Mouse (Mus musculus): ENCODE measurements around the gene Tmem192. TPM values are rescaled to one million over a fixed set of nuclear protein-coding genes. Genes with fewer than 3 reads are reported as not detected.
A peak's percentile ranks its signal among the peaks of the same experiment; 100 is the strongest.

Gene Tmem192
- polyA plus RNA-seq, 1 experiment from 2014 or later = 44.1 TPM

- H3K9ac ChIP-seq (ENCODE audit: low read length) = no peak overlapping the region
- H3K4me2 ChIP-seq (ENCODE audit: low read length) = no peak overlapping the region
- DNase-seq (ENCODE audit: low spot score) (no peak), ATAC-seq (replicated peaks; ENCODE audit: low FRiP score, low TSS enrichment, low read depth) (no peak)
- 81% methylated on average over 7 of the region's 7 CpGs for WGBS
- H3K27ac ChIP-seq (ENCODE audit: low read depth) = no peak overlapping the region
- no peaks in the 10 kb centered on the region for H3K9me3 ChIP-seq (ENCODE audit: control insufficient read depth, low read length)
- peaks cover 3% of the 10 kb centered on the region; the same call in 1 of the 2 replicates for H3K4me1 ChIP-seq (replicated peaks; ENCODE audit: control insufficient read depth, insufficient read depth, low read length)
- no peaks in the 10 kb centered on the region for H3K36me3 ChIP-seq (ENCODE audit: control insufficient read depth, insufficient read depth, low read length)
- H3K27me3 ChIP-seq (replicated peaks; ENCODE audit: control insufficient read depth, insufficient read depth, low read length) = 0 out of 2 replicates have a peak, but pooled peaks cover 7% of the 10 kb centered on the region
- no peak overlapping the region for H3K4me3 ChIP-seq (ENCODE audit: low read depth, low read length)
Measured at GRCm38 (mm10) chr8:64945606-64946005, 1.4 kb upstream of the Tmem192 start.

- no peak overlapping the region for H3K9ac ChIP-seq (ENCODE audit: low read length)
- no peaks in the 10 kb centered on the region for H3K9me3 ChIP-seq (ENCODE audit: control insufficient read depth, low read length)
- 0 out of 2 replicates have a peak, but pooled peaks cover 7% of the 10 kb centered on the region for H3K27me3 ChIP-seq (replicated peaks; ENCODE audit: control insufficient read depth, insufficient read depth, low read length)
- H3K36me3 ChIP-seq (ENCODE audit: control insufficient read depth, insufficient read depth, low read length) = no peaks in the 10 kb centered on the region
- DNase-seq (ENCODE audit: low spot score) (no peak), ATAC-seq (replicated peaks; ENCODE audit: low FRiP score, low TSS enrichment, low read depth) (no peak)
- WGBS = 52% methylated on average over 8 of the region's 8 CpGs
- H3K4me2 ChIP-seq (ENCODE audit: low read length) = peak overlapping the region; percentile 50
- no peak overlapping the region for H3K27ac ChIP-seq (ENCODE audit: low read depth)
- peaks cover 3% of the 10 kb centered on the region; the same call in 1 of the 2 replicates for H3K4me1 ChIP-seq (replicated peaks; ENCODE audit: control insufficient read depth, insufficient read depth, low read length)
- H3K4me3 ChIP-seq (ENCODE audit: low read depth, low read length) = peak overlapping the region; percentile 71
Measured at GRCm38 (mm10) chr8:64946441-64946819, 555 bp upstream of the Tmem192 start.

GRCm38 (mm10) chr8:64947698-64948034 is 681 bp downstream of the Tmem192 start:
- Histone ChIP-seq H3K9me3 (ENCODE audit: control insufficient read depth, low read length) (no peaks in the 10 kb centered on the region), H3K36me3 (ENCODE audit: control insufficient read depth, insufficient read depth, low read length) (no peaks in the 10 kb centered on the region), H3K27ac (ENCODE audit: low read depth) (peak overlapping the region; percentile 72; the same call in 1 of the 2 replicates), H3K4me1 (replicated peaks; ENCODE audit: control insufficient read depth, insufficient read depth, low read length) (peaks cover 3% of the 10 kb centered on the region; the same call in 1 of the 2 replicates), H3K4me3 (ENCODE audit: low read depth, low read length) (peak overlapping the region; percentile 71), H3K27me3 (replicated peaks; ENCODE audit: control insufficient read depth, insufficient read depth, low read length) (0 out of 2 replicates have a peak, but pooled peaks cover 7% of the 10 kb centered on the region), H3K4me2 (ENCODE audit: low read length) (peak overlapping the region; percentile 50), H3K9ac (ENCODE audit: low read length) (peak overlapping the region; percentile 63)
- DNase-seq (ENCODE audit: low spot score) (no peak), ATAC-seq (replicated peaks; ENCODE audit: low FRiP score, low TSS enrichment, low read depth) (no peak)
- WGBS = 9% methylated on average over 10 of the region's 10 CpGs

- Histone ChIP-seq H3K9me3 (ENCODE audit: control insufficient read depth, low read length) (no peaks in the 10 kb centered on the region), H3K36me3 (ENCODE audit: control insufficient read depth, insufficient read depth, low read length) (no peaks in the 10 kb centered on the region), H3K4me3 (ENCODE audit: low read depth, low read length) (no peak overlapping the region), H3K27me3 (replicated peaks; ENCODE audit: control insufficient read depth, insufficient read depth, low read length) (0 out of 2 replicates have a peak, but pooled peaks cover 1% of the 10 kb centered on the region), H3K9ac (ENCODE audit: low read length) (no peak overlapping the region), H3K4me1 (replicated peaks; ENCODE audit: control insufficient read depth, insufficient read depth, low read length) (peaks cover 3% of the 10 kb centered on the region; the same call in 1 of the 2 replicates), H3K27ac (ENCODE audit: low read depth) (no peak overlapping the region), H3K4me2 (ENCODE audit: low read length) (0 out of 2 replicates have a peak overlapping the region, but pooled peaks have one; percentile 50)
- 92% methylated on average over 1 of the region's 1 CpGs for WGBS
- ATAC-seq (replicated peaks; ENCODE audit: low FRiP score, low TSS enrichment, low read depth) = no peak
- DNase-seq (ENCODE audit: low spot score) = no peak
Measured at GRCm38 (mm10) chr8:64948371-64948770, 1.4 kb downstream of the Tmem192 start.

GRCm38 (mm10) chr8:64952101-64952500 is 5.1 kb downstream of the Tmem192 start:
- H3K9ac ChIP-seq (ENCODE audit: low read length) = no peak overlapping the region
- DNase-seq (ENCODE audit: low spot score) (no peak), ATAC-seq (replicated peaks; ENCODE audit: low FRiP score, low TSS enrichment, low read depth) (no peak)
- whole genome bisulfite sequencing = 92% methylated on average over 6 of the region's 6 CpGs
- H3K36me3 ChIP-seq (ENCODE audit: control insufficient read depth, insufficient read depth, low read length) = no peaks in the 10 kb centered on the region
- H3K4me1 ChIP-seq (replicated peaks; ENCODE audit: control insufficient read depth, insufficient read depth, low read length) = peaks cover 3% of the 10 kb centered on the region; the same call in 1 of the 2 replicates
- no peak overlapping the region for H3K4me2 ChIP-seq (ENCODE audit: low read length)
- H3K9me3 ChIP-seq (ENCODE audit: control insufficient read depth, low read length) = no peaks in the 10 kb centered on the region
- no peaks in the 10 kb centered on the region for H3K27me3 ChIP-seq (replicated peaks; ENCODE audit: control insufficient read depth, insufficient read depth, low read length)
- no peak overlapping the region for H3K4me3 ChIP-seq (ENCODE audit: low read depth, low read length)
- H3K27ac ChIP-seq (ENCODE audit: low read depth) = no peak overlapping the region

GRCm38 (mm10) chr8:64959025-64959424 is 12.0 kb downstream of the Tmem192 start:
- Histone ChIP-seq H3K4me3 (ENCODE audit: low read depth, low read length) (no peak overlapping the region), H3K36me3 (ENCODE audit: control insufficient read depth, insufficient read depth, low read length) (peaks cover 5% of the 10 kb centered on the region; the same call in 1 of the 2 replicates), H3K27me3 (replicated peaks; ENCODE audit: control insufficient read depth, insufficient read depth, low read length) (no peaks in the 10 kb centered on the region), H3K4me2 (ENCODE audit: low read length) (no peak overlapping the region), H3K9me3 (ENCODE audit: control insufficient read depth, low read length) (no peaks in the 10 kb centered on the region), H3K9ac (ENCODE audit: low read length) (no peak overlapping the region), H3K4me1 (replicated peaks; ENCODE audit: control insufficient read depth, insufficient read depth, low read length) (no peaks in the 10 kb centered on the region), H3K27ac (ENCODE audit: low read depth) (no peak overlapping the region)
- ATAC-seq (replicated peaks; ENCODE audit: low FRiP score, low TSS enrichment, low read depth) = no peak
- DNase-seq (ENCODE audit: low spot score) = no peak
- 86% methylated on average over 9 of the region's 9 CpGs for WGBS

- Histone ChIP-seq H3K4me3 (ENCODE audit: low read depth, low read length) (no peak overlapping the region), H3K36me3 (ENCODE audit: control insufficient read depth, insufficient read depth, low read length) (peaks cover 13% of the 10 kb centered on the region; the same call in 1 of the 2 replicates), H3K4me1 (replicated peaks; ENCODE audit: control insufficient read depth, insufficient read depth, low read length) (no peaks in the 10 kb centered on the region), H3K27me3 (replicated peaks; ENCODE audit: control insufficient read depth, insufficient read depth, low read length) (no peaks in the 10 kb centered on the region), H3K4me2 (ENCODE audit: low read length) (no peak overlapping the region), H3K9ac (ENCODE audit: low read length) (no peak overlapping the region), H3K27ac (ENCODE audit: low read depth) (no peak overlapping the region), H3K9me3 (ENCODE audit: control insufficient read depth, low read length) (no peaks in the 10 kb centered on the region)
- DNase-seq (ENCODE audit: low spot score) (no peak), ATAC-seq (replicated peaks; ENCODE audit: low FRiP score, low TSS enrichment, low read depth) (no peak)
Measured at GRCm38 (mm10) chr8:64962836-64963235, 15.9 kb downstream of the Tmem192 start.

GRCm38 (mm10) chr8:64983150-64983897 is 36.3 kb downstream of the Tmem192 start:
- Histone ChIP-seq H3K27ac (ENCODE audit: low read depth) (no peak overlapping the region), H3K9ac (ENCODE audit: low read length) (no peak overlapping the region), H3K36me3 (ENCODE audit: control insufficient read depth, insufficient read depth, low read length) (no peaks in the 10 kb centered on the region), H3K4me3 (ENCODE audit: low read depth, low read length) (no peak overlapping the region), H3K4me1 (replicated peaks; ENCODE audit: control insufficient read depth, insufficient read depth, low read length) (no peaks in the 10 kb centered on the region), H3K4me2 (ENCODE audit: low read length) (no peak overlapping the region), H3K27me3 (replicated peaks; ENCODE audit: control insufficient read depth, insufficient read depth, low read length) (no peaks in the 10 kb centered on the region), H3K9me3 (ENCODE audit: control insufficient read depth, low read length) (no peaks in the 10 kb centered on the region)
- 71% methylated on average over 20 of the region's 20 CpGs for WGBS
- ATAC-seq (replicated peaks; ENCODE audit: low FRiP score, low TSS enrichment, low read depth) (no peak), DNase-seq (ENCODE audit: low spot score) (no peak)

- Histone ChIP-seq H3K9ac (ENCODE audit: low read length) (no peak within 1 kb of the TSS), H3K27me3 (replicated peaks; ENCODE audit: control insufficient read depth, insufficient read depth, low read length) (no peaks in the 10 kb centered on the region), H3K27ac (ENCODE audit: low read depth) (no peak within 1 kb of the TSS), H3K4me1 (replicated peaks; ENCODE audit: control insufficient read depth, insufficient read depth, low read length) (no peaks in the 10 kb centered on the region), H3K4me2 (ENCODE audit: low read length) (no peak within 1 kb of the TSS), H3K9me3 (ENCODE audit: control insufficient read depth, low read length) (peaks cover 5% of the 10 kb centered on the region; the same call in 1 of the 2 replicates), H3K4me3 (ENCODE audit: low read depth, low read length) (no peak within 1 kb of the TSS), H3K36me3 (ENCODE audit: control insufficient read depth, insufficient read depth, low read length) (no peaks in the 10 kb centered on the region)
- no peak for ATAC-seq (replicated peaks; ENCODE audit: low FRiP score, low TSS enrichment, low read depth)
- no peak for DNase-seq (ENCODE audit: low spot score)
- 90% methylated on average over 4 of the region's 4 CpGs for WGBS
Measured at GRCm38 (mm10) chr8:64987731-64988130, 40.7 kb downstream of the Tmem192 start, which contains the start of gene Trim75. Trim75 (minus strand) TSS chr8:64987831.
